Mouse (Mus musculus): Measurements from ENCODE around the gene Col4a4.

Gene Col4a4

GRCm38 (mm10) chr1:82586713-82587399 lies at the start of gene Col4a4, which contains the start of gene Col4a3:
Gene Col4a4 (minus strand): TSS chr1:82586849.
Gene Col4a3 (plus strand): TSS chr1:82586921.
- no peak for DNase-seq

DNA sequence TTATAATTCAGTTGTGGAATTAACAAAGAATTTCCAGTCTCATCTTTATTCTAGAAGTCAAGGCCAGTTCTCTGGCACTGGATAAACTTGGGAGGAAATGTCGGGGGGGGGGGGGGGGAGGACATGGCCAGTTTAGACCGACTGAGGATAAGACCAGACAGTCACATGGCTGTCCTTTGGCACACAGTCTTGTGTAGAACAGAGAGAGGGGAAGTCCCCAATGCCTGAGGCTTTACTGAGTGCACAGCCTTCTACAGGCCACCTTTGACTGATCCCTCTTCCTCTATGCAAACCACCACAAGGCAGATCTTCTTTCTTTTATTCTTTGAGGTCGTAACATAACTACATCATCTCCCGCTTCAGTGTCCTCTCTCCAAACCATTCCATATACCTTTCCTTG lies 49.7 kb upstream of the Col4a4 start:
- no peak for DNase-seq

DNA sequence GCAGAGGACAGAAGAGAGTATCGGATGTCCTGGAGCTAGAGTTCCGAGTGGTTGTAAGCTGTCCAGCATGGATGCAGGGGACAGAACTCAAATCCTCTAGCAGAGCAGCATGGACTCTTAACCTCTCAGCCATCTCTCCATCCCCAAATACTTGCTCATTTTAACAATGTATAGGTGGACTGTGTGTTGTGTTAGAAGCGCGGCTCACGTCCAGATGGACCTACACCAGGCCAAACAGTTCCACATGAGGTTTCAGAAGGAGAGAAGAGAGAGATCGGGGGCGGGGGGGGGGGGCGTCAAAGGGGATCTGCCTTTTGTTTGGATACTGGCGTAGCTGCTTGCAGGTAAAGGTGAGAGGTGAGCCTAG lies 48.6 kb upstream of the Col4a4 start:
- no peak for DNase-seq

- no peak for DNase-seq
Observed at GRCm38 (mm10) chr1:82634545-82635253, 48.0 kb upstream of the Col4a4 start.

DNA sequence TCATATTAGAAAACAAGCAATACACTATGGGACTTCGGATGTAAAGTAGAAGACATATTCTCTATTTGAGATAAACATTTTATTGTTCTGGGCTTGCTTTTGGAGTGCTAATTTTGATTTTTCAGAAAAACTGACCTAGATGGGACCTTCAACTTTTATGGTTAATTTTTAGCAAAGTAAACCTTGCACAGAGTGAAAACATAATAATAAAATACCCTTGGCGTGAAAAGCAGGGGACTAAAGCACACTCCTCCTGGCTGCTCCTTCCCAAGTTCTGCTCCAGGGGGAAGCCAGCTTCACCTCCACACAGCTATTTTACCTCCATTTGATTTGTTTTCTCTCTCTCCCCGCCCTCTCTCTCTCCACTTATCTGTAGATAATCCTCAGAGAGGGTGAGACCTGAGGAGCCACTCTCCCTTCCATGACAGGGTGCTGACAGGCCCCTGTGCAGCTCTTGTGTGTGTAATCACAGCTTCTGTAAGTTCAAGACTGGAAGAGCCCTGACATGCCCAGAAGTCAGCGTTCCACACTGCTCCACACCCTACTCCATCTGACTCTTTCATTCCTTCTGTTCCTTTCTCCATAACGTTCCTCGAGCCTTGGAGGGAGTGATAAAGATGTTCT lies 44.6 kb upstream of the Col4a4 start:
- DNase-seq: no peak

GRCm38 (mm10) chr1:82629495-82629894 lies 42.8 kb upstream of the Col4a4 start:
- DNase-seq: no peak

- DNase-seq: no peak
Observed at GRCm38 (mm10) chr1:82627652-82628051, 41.0 kb upstream of the Col4a4 start.

DNA sequence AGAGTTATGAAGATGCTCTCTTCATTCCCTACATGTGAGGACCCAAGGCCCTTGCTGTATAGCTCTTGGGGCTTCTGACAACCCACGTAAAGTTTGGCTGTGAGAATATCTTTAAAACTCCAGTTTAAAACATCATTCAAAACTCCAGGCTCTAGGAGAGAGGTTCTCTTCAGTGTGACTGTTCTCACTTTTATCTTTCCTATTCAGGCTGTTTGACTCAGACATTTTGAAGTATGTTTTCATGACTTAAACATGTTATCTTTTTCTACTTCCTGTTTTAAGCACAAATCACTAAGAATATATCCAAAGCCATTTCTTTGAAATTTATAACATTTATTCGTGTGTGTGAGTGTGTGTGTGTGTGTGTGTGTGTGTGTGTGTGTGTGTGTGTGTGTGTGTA lies 38.8 kb upstream of the Col4a4 start:
- DNase-seq: no peak

GRCm38 (mm10) chr1:82624934-82625333 lies 38.3 kb upstream of the Col4a4 start:
- no peak for DNase-seq

- no peak for DNase-seq
Observed at GRCm38 (mm10) chr1:82619981-82620380, 33.3 kb upstream of the Col4a4 start.

GRCm38 (mm10) chr1:82618592-82618991 lies 31.9 kb upstream of the Col4a4 start:
- DNase-seq: no peak

- no peak for DNase-seq
Observed at GRCm38 (mm10) chr1:82618001-82618400, 31.4 kb upstream of the Col4a4 start.

DNA sequence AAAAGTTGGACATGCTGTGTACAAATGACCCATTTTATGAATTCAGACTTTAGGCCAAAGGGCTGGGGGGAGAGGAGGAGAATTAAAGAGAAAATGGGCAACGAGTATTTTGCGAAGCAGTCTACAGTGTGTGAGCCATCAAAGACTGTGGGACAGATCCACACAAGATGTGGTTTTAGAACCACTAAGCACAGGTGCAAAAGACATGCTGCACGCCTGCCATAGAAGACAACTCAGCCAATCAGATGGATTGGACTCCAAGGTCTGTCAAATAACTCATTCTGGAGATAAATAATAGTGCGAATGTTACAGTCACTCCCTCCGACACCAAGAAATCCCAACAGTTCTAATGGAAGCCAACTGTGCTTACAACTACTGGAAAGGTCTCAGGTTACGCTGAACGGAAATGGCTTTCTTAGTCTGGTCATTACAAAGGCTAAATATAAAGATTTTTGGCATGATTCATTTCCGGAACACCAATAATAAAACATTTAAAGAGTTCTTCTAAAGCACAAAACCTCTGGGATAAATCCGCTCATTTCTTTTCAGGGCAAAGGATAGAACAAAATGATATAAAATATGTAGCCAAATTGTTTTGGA lies 25.5 kb upstream of the Col4a4 start:
- no peak for DNase-seq

GRCm38 (mm10) chr1:82608646-82609262 lies 22.1 kb upstream of the Col4a4 start:
- no peak for DNase-seq

- no peak for DNase-seq
Observed at GRCm38 (mm10) chr1:82605856-82606255, 19.2 kb upstream of the Col4a4 start.

DNA sequence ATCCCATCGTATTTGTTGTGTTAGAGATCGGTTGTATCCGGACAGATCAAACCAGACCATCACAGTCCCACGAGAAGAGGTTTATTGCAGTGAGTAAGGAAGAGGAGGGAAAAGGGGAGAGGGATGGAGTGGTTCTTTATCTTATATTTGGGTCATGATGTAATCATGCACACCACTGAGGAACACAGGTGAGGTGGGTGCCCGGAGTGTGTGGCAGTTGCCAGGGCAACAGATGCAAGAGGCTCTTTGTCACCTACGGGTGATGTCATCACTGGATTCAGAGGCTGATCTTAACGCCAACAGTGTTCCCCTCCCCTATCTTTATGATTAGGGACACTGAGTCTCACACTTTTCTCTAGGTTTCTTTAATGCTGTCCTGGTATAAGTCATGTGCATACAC lies 18.7 kb upstream of the Col4a4 start:
- no peak for DNase-seq

GRCm38 (mm10) chr1:82603198-82603950 lies 16.7 kb upstream of the Col4a4 start:
- no peak for DNase-seq

- no peak for DNase-seq
Observed at GRCm38 (mm10) chr1:82596864-82597596, 10.4 kb upstream of the Col4a4 start.

- DNase-seq: no peak
Observed at GRCm38 (mm10) chr1:82590266-82590665, 3.6 kb upstream of the Col4a4 start.

DNA sequence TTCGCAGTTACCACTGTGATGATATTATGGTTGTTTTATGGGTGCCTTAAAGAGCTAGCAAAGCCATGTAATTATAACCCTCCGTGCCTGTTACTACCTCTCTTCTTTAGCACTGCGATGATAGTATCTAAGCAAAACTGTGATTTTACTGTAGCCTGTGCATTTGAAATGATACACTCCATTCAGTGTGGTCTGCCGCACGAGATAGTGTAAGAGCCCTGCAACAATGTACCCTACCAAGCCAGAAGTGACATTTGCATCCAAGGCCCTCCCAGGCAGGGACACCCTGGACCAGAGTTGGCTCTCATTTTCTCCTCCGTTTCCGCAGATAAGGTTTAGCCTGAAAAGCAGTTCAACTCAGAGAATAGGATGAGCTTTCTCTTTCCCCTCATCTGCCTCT lies 668 bp downstream of the Col4a4 start:
- DNase-seq: no peak

- DNase-seq: no peak
Observed at GRCm38 (mm10) chr1:82578320-82578719, 8.3 kb downstream of the Col4a4 start.

DNA sequence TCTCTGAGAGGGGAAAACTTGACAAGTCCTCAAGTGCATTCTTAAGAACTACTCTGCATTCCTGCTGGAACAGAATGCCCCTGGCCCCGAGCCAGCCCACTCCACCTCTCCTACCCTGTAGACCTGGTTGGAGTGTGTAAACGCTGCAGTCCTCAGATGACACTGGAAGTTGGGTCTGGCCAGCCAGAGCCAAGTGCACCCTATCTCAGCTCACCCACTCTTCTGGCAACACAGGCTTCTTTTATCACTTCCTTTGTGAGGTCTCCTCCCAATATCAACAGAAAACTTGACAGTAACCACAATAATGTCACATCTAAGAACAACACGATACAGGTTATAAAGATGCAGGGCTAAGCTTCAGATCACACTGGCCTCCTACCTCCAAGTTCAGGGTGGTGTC lies 8.7 kb downstream of the Col4a4 start:
- DNase-seq: no peak

Data from thymus, adult 18-20 months (tissue).